Mouse (Mus musculus): ENCODE results near the gene Tnrc6b. TPM values are rescaled to one million over a fixed set of nuclear protein-coding genes. Genes with fewer than 3 reads are reported as not detected.

Tnrc6b gene
- polyA plus RNA-seq, 1 experiment from 2014 or later: 36.8 TPM

- Histone ChIP-seq H3K4me3 (no peak overlapping the region), H3K4me2 (no peak overlapping the region), H3K36me3 (no peaks in the 10 kb centered on the region), H3K4me1 (replicated peaks) (peaks cover 22% of the 10 kb centered on the region), H3K27me3 (replicated peaks) (peaks cover 31% of the 10 kb centered on the region; the same call in 1 of the 2 replicates), H3K9me3 (replicated peaks) (no peaks in the 10 kb centered on the region), H3K27ac (ENCODE audit: poor library complexity, severe bottlenecking) (no peak overlapping the region), H3K9ac (no peak overlapping the region)
- WGBS: 82% methylated on average over 2 of the region's 2 CpGs
- ATAC-seq (ENCODE audit: insufficient number of reproducible peaks, low FRiP score): no peak
Observed at GRCm38 (mm10) chr15:80703495-80703894, 7.6 kb upstream of the Tnrc6b start.

DNA sequence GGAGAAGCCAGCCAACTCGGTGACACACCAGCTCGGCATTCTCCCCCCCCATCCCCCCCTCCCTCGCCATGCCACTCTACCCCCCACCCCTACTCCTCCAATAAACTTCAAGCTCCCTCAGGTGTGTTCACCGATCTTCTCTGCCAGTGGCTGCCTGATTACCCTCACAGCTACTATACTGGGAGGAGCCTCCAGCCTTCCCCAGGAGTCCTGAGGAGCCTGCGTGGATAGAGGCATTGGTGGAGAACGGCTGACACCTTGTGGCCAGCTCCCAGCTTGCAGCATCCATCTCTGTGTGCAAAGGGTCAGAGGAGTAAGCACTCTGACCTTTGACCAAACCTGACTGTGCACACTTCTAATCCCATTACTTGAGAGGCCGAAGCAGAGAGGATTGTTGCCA lies 6.8 kb upstream of the Tnrc6b start:
- peak; percentile 74; the same call in 1 of the 2 replicates for ATAC-seq (ENCODE audit: insufficient number of reproducible peaks, low FRiP score)
- H3K27me3 ChIP-seq (replicated peaks): peaks cover 24% of the 10 kb centered on the region; the same call in 1 of the 2 replicates
- H3K27ac ChIP-seq (ENCODE audit: poor library complexity, severe bottlenecking): no peak overlapping the region

DNA sequence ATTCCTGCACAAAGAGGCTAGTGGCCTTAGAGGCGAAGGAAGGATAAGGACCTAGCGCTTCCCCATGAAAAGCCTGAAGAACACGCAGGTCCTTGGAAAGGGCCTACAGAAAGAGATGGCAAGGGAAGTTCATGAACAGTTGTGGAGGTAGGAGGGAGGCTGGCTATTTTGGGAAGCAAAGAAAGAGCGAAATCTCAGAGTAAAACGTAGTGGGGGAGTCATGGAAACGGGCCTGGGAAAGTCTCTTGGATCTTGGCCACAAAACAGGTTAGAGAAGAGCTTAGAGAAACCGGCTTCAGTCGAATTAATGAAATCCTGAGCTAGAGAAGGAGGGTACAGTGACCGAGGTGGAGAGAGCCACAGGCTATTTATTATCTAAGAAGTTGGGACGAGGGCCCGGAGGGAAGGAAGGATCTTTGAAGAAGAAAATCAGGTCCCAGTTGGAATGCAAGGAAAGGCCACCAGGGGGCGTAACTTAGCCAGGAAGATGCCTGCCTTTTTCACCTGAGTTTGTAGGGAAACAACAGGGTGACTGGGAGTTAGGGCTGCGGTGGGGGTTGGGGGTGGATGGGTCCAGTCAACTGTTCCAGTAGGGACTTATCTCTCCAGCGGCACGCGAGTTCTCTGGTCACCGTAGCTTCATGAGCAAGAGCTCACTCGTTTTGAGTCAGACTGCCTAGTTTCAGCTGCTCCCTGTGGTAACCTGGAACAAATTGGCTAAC lies 5.1 kb upstream of the Tnrc6b start:
- Histone ChIP-seq H3K4me1 (replicated peaks) (peaks cover 27% of the 10 kb centered on the region), H3K27me3 (replicated peaks) (peaks cover 19% of the 10 kb centered on the region; the same call in 1 of the 2 replicates), H3K4me2 (peak overlapping the region; percentile 66), H3K4me3 (peak overlapping the region; percentile 31), H3K36me3 (no peaks in the 10 kb centered on the region), H3K9me3 (replicated peaks) (no peaks in the 10 kb centered on the region), H3K27ac (ENCODE audit: poor library complexity, severe bottlenecking) (peak overlapping the region; percentile 63), H3K9ac (peak overlapping the region; percentile 52)
- WGBS: 24% methylated on average over 18 of the region's 18 CpGs
- no peak for ATAC-seq (ENCODE audit: insufficient number of reproducible peaks, low FRiP score)

More for the DNA sequence above, 6.8 kb upstream of the Tnrc6b start:
- H3K4me2 ChIP-seq: peak overlapping the region; percentile 22; the same call in 1 of the 2 replicates
- WGBS: 8% methylated on average over 7 of the region's 7 CpGs
- peaks cover 22% of the 10 kb centered on the region for H3K4me1 ChIP-seq (replicated peaks)
- H3K4me3 ChIP-seq: no peak overlapping the region
- H3K9me3 ChIP-seq (replicated peaks): no peaks in the 10 kb centered on the region
- H3K36me3 ChIP-seq: no peaks in the 10 kb centered on the region
- H3K9ac ChIP-seq: no peak overlapping the region

- peak overlapping the region; percentile 66 for H3K4me2 ChIP-seq
- peaks cover 13% of the 10 kb centered on the region; the same call in 1 of the 2 replicates for H3K27me3 ChIP-seq (replicated peaks)
- H3K36me3 ChIP-seq: no peaks in the 10 kb centered on the region
- ATAC-seq (ENCODE audit: insufficient number of reproducible peaks, low FRiP score): no peak
- peak overlapping the region; percentile 63 for H3K27ac ChIP-seq (ENCODE audit: poor library complexity, severe bottlenecking)
- WGBS: 32% methylated on average over 11 of the region's 11 CpGs
- peak overlapping the region; percentile 31 for H3K4me3 ChIP-seq
- H3K9me3 ChIP-seq (replicated peaks): no peaks in the 10 kb centered on the region
- H3K4me1 ChIP-seq (replicated peaks): peaks cover 27% of the 10 kb centered on the region
- H3K9ac ChIP-seq: peak overlapping the region; percentile 52
Observed at GRCm38 (mm10) chr15:80706596-80706995, 4.5 kb upstream of the Tnrc6b start.

DNA sequence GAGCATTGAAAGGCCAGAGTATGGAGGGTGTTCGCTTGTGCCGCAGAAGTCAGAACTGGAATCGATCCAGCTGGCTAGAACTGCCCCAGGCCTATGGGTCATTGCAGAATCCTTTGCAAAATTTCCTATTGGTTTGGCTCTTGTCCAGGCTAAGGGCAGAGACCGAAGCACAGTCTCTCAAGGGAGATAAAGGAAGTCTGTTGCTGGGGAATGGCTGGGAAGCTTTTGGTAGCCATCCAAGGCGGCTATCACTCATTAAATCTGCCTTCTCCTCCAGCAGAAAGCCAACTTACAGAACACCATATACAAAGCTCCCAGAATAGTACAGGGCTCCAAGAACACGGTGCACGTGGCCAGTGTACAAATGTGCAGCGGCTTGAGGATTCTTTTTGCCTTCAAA lies 4.0 kb upstream of the Tnrc6b start:
- Histone ChIP-seq H3K36me3 (no peaks in the 10 kb centered on the region), H3K27ac (ENCODE audit: poor library complexity, severe bottlenecking) (peak overlapping the region; percentile 71), H3K9me3 (replicated peaks) (no peaks in the 10 kb centered on the region), H3K4me2 (peak overlapping the region; percentile 66), H3K9ac (no peak overlapping the region), H3K27me3 (replicated peaks) (peaks cover 12% of the 10 kb centered on the region; the same call in 1 of the 2 replicates), H3K4me3 (no peak overlapping the region), H3K4me1 (replicated peaks) (peaks cover 31% of the 10 kb centered on the region)
- 38% methylated on average over 8 of the region's 8 CpGs for WGBS
- ATAC-seq (ENCODE audit: insufficient number of reproducible peaks, low FRiP score): no peak

DNA sequence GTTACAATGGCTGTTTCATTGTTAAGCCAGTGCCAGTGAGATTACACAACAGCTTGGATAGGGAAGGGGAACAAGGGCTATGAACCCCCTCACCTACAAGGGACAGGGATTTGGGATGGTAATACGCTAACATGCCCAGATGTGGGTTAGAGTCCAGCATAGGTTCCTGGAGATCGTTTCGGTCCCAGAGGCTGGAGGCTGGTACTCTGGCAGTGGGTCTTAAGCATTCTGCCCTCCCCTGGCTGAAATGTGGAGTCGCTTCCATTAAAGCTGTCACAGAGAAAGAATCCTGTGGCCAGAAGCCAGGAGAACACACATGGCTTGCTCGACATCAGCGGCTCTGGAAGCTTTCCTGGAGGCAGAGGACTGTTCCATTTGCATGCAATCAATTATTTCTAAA lies 1.5 kb upstream of the Tnrc6b start:
- H3K27ac ChIP-seq (ENCODE audit: poor library complexity, severe bottlenecking): 0 out of 2 replicates have a peak overlapping the region, but pooled peaks have one; percentile 25
- no peak overlapping the region for H3K9ac ChIP-seq
- no peaks in the 10 kb centered on the region for H3K9me3 ChIP-seq (replicated peaks)
- no peak for ATAC-seq (ENCODE audit: insufficient number of reproducible peaks, low FRiP score)
- no peak overlapping the region for H3K4me3 ChIP-seq
- H3K36me3 ChIP-seq: no peaks in the 10 kb centered on the region
- peak overlapping the region; percentile 27 for H3K4me2 ChIP-seq
- WGBS: 31% methylated on average over 6 of the region's 6 CpGs
- H3K4me1 ChIP-seq (replicated peaks): peaks cover 32% of the 10 kb centered on the region
- no peaks in the 10 kb centered on the region for H3K27me3 ChIP-seq (replicated peaks)

DNA sequence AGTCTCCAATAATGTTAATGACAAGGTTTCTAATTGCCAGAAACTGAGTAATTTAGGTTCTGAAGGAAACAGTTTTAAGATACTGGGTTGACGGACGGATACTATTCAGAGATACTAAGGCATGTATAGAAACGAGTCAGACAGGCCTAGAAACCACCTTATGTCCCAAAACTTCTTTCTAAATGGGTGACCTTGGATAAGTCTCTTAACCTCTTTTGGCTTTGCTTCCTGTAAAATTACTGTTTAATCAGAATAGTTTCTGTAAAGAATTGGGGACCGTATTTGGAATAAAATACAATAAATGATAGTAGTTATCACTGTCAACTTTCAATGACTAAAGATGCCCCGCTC lies 881 bp upstream of the Tnrc6b start:
- Histone ChIP-seq H3K27me3 (replicated peaks) (no peaks in the 10 kb centered on the region), H3K36me3 (no peaks in the 10 kb centered on the region), H3K4me1 (replicated peaks) (peaks cover 32% of the 10 kb centered on the region), H3K9me3 (replicated peaks) (no peaks in the 10 kb centered on the region), H3K4me3 (peak overlapping the region; percentile 83), H3K9ac (no peak overlapping the region), H3K4me2 (peak overlapping the region; percentile 32), H3K27ac (ENCODE audit: poor library complexity, severe bottlenecking) (peak overlapping the region; percentile 35; the same call in 1 of the 2 replicates)
- WGBS: 14% methylated on average over 5 of the region's 5 CpGs
- ATAC-seq (ENCODE audit: insufficient number of reproducible peaks, low FRiP score): no peak

DNA sequence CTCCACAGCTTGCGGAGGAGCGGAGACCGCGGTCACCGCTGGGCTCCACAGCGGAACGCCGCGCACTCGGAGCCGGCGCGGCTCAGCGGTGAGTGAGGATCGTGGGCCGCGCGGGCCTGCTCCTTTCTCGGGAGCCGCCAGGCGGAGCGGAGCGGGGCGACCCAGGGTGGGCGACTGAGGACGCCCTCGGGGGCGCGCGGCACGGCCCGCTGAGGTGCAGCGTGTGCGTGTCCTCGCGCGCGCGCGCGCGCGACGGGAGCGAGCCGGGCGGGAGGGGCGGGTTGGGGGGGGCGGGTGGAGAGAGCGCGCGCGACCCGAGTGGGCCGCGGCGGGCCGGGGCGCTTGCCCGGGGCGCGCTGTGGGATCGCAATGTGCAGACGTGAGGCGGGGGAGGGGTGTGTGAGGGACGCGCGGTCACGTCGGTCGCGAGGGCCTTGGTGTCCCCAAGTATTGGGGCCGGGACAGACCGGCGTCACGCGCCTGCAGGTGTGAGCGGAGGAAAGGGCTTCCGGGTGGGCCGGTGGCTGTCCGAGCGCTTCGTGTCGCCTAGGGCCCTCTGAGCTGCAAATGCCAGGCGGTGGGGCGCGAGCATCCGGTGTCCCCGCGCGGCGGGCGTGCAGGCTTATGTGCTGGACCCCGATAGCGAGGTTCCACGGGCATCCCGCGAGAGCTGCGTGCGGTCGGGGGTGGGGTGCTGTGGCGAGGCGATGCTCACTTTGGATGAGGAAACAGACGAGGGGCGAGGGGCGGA lies 463 bp downstream of the Tnrc6b start:
- H3K4me3 ChIP-seq: peak overlapping the region; percentile 83
- peak overlapping the region; percentile 95 for H3K4me2 ChIP-seq
- H3K27ac ChIP-seq (ENCODE audit: poor library complexity, severe bottlenecking): peak overlapping the region; percentile 81
- peak; percentile 23 for ATAC-seq (ENCODE audit: insufficient number of reproducible peaks, low FRiP score)
- no peaks in the 10 kb centered on the region for H3K9me3 ChIP-seq (replicated peaks)
- no peaks in the 10 kb centered on the region for H3K27me3 ChIP-seq (replicated peaks)
- H3K9ac ChIP-seq: peak overlapping the region; percentile 82
- H3K4me1 ChIP-seq (replicated peaks): peaks cover 23% of the 10 kb centered on the region
- WGBS: under 1% methylated on average over 84 of the region's 106 CpGs
- no peaks in the 10 kb centered on the region for H3K36me3 ChIP-seq

- no peak overlapping the region for H3K27ac ChIP-seq (ENCODE audit: poor library complexity, severe bottlenecking)
- H3K9ac ChIP-seq: no peak overlapping the region
- no peak for ATAC-seq (ENCODE audit: insufficient number of reproducible peaks, low FRiP score)
- H3K4me1 ChIP-seq (replicated peaks): peaks cover 12% of the 10 kb centered on the region
- H3K4me2 ChIP-seq: no peak overlapping the region
- no peaks in the 10 kb centered on the region for H3K36me3 ChIP-seq
- 68% methylated on average over 4 of the region's 4 CpGs for WGBS
- H3K27me3 ChIP-seq (replicated peaks): no peaks in the 10 kb centered on the region
- no peaks in the 10 kb centered on the region for H3K9me3 ChIP-seq (replicated peaks)
- H3K4me3 ChIP-seq: no peak overlapping the region
Observed at GRCm38 (mm10) chr15:80714299-80714698, 3.2 kb downstream of the Tnrc6b start.

GRCm38 (mm10) chr15:80716631-80717135 lies 5.6 kb downstream of the Tnrc6b start:
- H3K4me3 ChIP-seq: no peak overlapping the region
- 85% methylated on average over 8 of the region's 8 CpGs for WGBS
- peaks cover 21% of the 10 kb centered on the region for H3K4me1 ChIP-seq (replicated peaks)
- H3K27ac ChIP-seq (ENCODE audit: poor library complexity, severe bottlenecking): no peak overlapping the region
- no peaks in the 10 kb centered on the region for H3K36me3 ChIP-seq
- H3K27me3 ChIP-seq (replicated peaks): no peaks in the 10 kb centered on the region
- no peak overlapping the region for H3K4me2 ChIP-seq
- no peak overlapping the region for H3K9ac ChIP-seq
- H3K9me3 ChIP-seq (replicated peaks): no peaks in the 10 kb centered on the region
- no peak for ATAC-seq (ENCODE audit: insufficient number of reproducible peaks, low FRiP score)

DNA sequence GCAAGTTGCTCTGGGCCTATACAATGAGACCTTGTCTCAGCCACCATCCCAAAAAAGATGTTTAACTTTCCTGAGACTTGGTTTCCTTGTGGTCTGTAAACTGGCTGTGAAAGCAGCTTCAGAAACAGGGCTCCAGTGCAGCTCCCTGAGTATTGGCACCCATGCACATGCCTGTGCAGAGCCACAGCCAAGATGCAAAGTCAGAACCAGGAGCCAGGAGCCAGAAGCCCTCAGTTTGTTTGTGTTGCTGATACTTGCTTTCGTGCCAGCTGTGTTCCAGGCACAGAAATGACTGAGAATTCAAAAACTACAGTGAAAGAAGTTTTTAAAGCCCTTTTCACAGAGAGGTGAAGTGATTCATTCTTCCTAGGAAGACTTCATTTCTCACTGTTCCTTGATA lies 6.3 kb downstream of the Tnrc6b start:
- Histone ChIP-seq H3K27ac (ENCODE audit: poor library complexity, severe bottlenecking) (no peak overlapping the region), H3K9ac (no peak overlapping the region), H3K4me1 (replicated peaks) (peaks cover 17% of the 10 kb centered on the region), H3K9me3 (replicated peaks) (no peaks in the 10 kb centered on the region), H3K36me3 (no peaks in the 10 kb centered on the region), H3K4me3 (no peak overlapping the region), H3K4me2 (no peak overlapping the region), H3K27me3 (replicated peaks) (no peaks in the 10 kb centered on the region)
- WGBS: 43% methylated on average over 1 of the region's 1 CpGs
- ATAC-seq (ENCODE audit: insufficient number of reproducible peaks, low FRiP score): no peak
